Mouse (Mus musculus) heart, embryonic 11.5 days (tissue): ENCODE measurements around the gene Klhl18. TPM values are rescaled to one million over a fixed set of nuclear protein-coding genes. Genes with fewer than 3 reads are reported as not detected.

Experiments used
- ATAC-seq: fragments of 200-750 bp; cut with Nextera tagmentation; replicated peaks from 2 replicates; pipeline ENCODE4 v1.8.0; 2017; ENCODE audit warnings: moderate library complexity; ENCODE audit not compliant: insufficient number of reproducible peaks, low FRiP score, low TSS enrichment
- H3K27ac ChIP-seq: fragments of 300-500 bp; sonication (generic); 2 replicates; pipeline ENCODE4 v1.5.1; 2014; ENCODE audit warnings: mild to moderate bottlenecking, low read depth, low read length
- H3K27me3 ChIP-seq: fragments of 300-500 bp; sonication (generic); 2 replicates; pipeline ENCODE4 v1.6.1; 2014; ENCODE audit warnings: mild to moderate bottlenecking, low read length, mixed read lengths; ENCODE audit not compliant: control insufficient read depth, insufficient read depth
- H3K36me3 ChIP-seq: fragments of 300-500 bp; sonication (generic); 2 replicates; pipeline ENCODE4 v1.6.1; 2014; ENCODE audit warnings: mild to moderate bottlenecking, low read length, moderate library complexity, mixed read lengths; ENCODE audit not compliant: control insufficient read depth, insufficient read depth
- H3K4me1 ChIP-seq: fragments of 300-500 bp; sonication (generic); 2 replicates; pipeline ENCODE4 v1.6.1; 2014; ENCODE audit warnings: low read length; ENCODE audit not compliant: control insufficient read depth, insufficient read depth
- H3K4me2 ChIP-seq: fragments of 300-500 bp; sonication (generic); 2 replicates; pipeline ENCODE4 v1.6.1; 2014; ENCODE audit warnings: mild to moderate bottlenecking, moderate library complexity
- H3K4me3 ChIP-seq: fragments of 300-500 bp; sonication (generic); 2 replicates; pipeline ENCODE4 v1.5.1; 2014; ENCODE audit warnings: low read depth, low read length
- H3K9ac ChIP-seq: fragments of 300-500 bp; sonication (generic); 2 replicates; pipeline ENCODE4 v1.6.1; 2014; ENCODE audit warnings: mild to moderate bottlenecking, low read depth, low read length, moderate library complexity
- H3K9me3 ChIP-seq: fragments of 300-500 bp; sonication (generic); replicated peaks from 2 replicates; pipeline ENCODE4 v1.6.1; 2016; ENCODE audit warnings: low read length; ENCODE audit not compliant: control insufficient read depth
- WGBS: fragments of 180-500 bp; shearing (Covaris S2); extraction: QIAGEN DNeasy Blood & Tissue Kit; methylation state at CpG from one replicate; pipeline ENCODE4 v1.1.7; 2014; ENCODE audit not compliant: insufficient replicate concordance; 5-methylcytosine and 5-hydroxymethylcytosine counted together
- polyA plus RNA-seq: library from polyadenylated mRNA; unstranded; fragments of >200 nt; fragmentation: Nextera tagmentation; extraction: Ambion mirVana; gene quantifications from 2 replicates; pipeline ENCODE4 v1.2.1, GENCODE M21; 2014

The Klhl18 gene
- polyA plus RNA-seq, 1 experiment from 2014 or later, result 7.9 TPM

- H3K36me3 ChIP-seq, result peaks cover 7% of the 10 kb centered on the region; the same call in 1 of the 2 replicates
Observed at GRCm38 (mm10) chr9:110440559-110440958, 35.9 kb downstream of the Klhl18 start.

DNA sequence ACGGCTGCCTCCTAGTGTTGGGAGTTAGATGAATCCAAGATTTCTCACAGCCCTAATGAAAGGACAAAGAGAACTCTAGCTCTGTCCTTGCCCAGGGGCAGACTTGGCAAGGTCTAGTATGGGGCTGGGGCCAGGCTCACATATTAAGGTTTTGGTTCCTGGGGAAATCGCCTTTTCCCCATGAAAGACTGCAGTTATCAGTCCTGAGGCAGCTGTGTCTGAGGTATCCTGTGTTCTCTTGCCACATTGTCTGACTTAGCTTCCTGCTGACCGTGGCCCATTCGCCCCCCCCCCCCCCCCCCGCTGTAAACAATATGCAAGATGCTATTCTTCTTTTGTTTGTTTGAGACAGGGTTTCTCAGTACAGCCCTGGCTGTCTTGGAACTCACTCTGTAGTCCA, 36.4 kb downstream of the Klhl18 start:
- no peak for ATAC-seq
- Histone ChIP-seq H3K4me1 (no peaks in the 10 kb centered on the region), H3K4me2 (no peak overlapping the region), H3K9me3 (no peaks in the 10 kb centered on the region), H3K27me3 (no peaks in the 10 kb centered on the region), H3K4me3 (no peak overlapping the region), H3K27ac (no peak overlapping the region), H3K36me3 (peaks cover 7% of the 10 kb centered on the region; the same call in 1 of the 2 replicates), H3K9ac (no peak overlapping the region)
- 69% methylated on average over 4 of the region's 5 CpGs for WGBS

More at GRCm38 (mm10) chr9:110440559-110440958, 35.9 kb downstream of the Klhl18 start:
- no peak for ATAC-seq
- Histone ChIP-seq H3K9ac (no peak overlapping the region), H3K27ac (no peak overlapping the region), H3K4me2 (no peak overlapping the region), H3K4me3 (no peak overlapping the region), H3K27me3 (no peaks in the 10 kb centered on the region), H3K9me3 (no peaks in the 10 kb centered on the region), H3K4me1 (no peaks in the 10 kb centered on the region)
- WGBS, result 86% methylated on average over 6 of the region's 6 CpGs

- H3K27me3 ChIP-seq, result no peaks in the 10 kb centered on the region
- H3K4me3 ChIP-seq, result no peak overlapping the region
- no peak for ATAC-seq
- H3K36me3 ChIP-seq, result 0 out of 2 replicates have a peak, but pooled peaks cover 2% of the 10 kb centered on the region
- H3K27ac ChIP-seq, result no peak overlapping the region
- no peak overlapping the region for H3K4me2 ChIP-seq
- H3K9ac ChIP-seq, result no peak overlapping the region
- 95% methylated on average over 11 of the region's 11 CpGs for WGBS
- peaks cover 2% of the 10 kb centered on the region; the same call in 1 of the 2 replicates for H3K4me1 ChIP-seq
- no peaks in the 10 kb centered on the region for H3K9me3 ChIP-seq
Observed at GRCm38 (mm10) chr9:110436041-110436440, 40.5 kb downstream of the Klhl18 start.

- no peak for ATAC-seq
- Histone ChIP-seq H3K4me1 (peaks cover 2% of the 10 kb centered on the region; the same call in 1 of the 2 replicates), H3K4me2 (no peak overlapping the region), H3K36me3 (peaks cover 9% of the 10 kb centered on the region; the same call in 1 of the 2 replicates), H3K9ac (no peak overlapping the region), H3K4me3 (no peak overlapping the region), H3K27me3 (no peaks in the 10 kb centered on the region), H3K27ac (no peak overlapping the region), H3K9me3 (no peaks in the 10 kb centered on the region)
- 87% methylated on average over 2 of the region's 2 CpGs for WGBS
Observed at GRCm38 (mm10) chr9:110433045-110433444, 43.4 kb downstream of the Klhl18 start.

- Histone ChIP-seq H3K27ac (no peak overlapping the region), H3K36me3 (peaks cover 14% of the 10 kb centered on the region; the same call in 1 of the 2 replicates), H3K4me3 (no peak overlapping the region), H3K27me3 (no peaks in the 10 kb centered on the region), H3K4me2 (no peak overlapping the region), H3K9ac (no peak overlapping the region), H3K4me1 (peaks cover 2% of the 10 kb centered on the region; the same call in 1 of the 2 replicates), H3K9me3 (no peaks in the 10 kb centered on the region)
- WGBS, result 68% methylated on average over 8 of the region's 8 CpGs
- ATAC-seq, result no peak
Observed at GRCm38 (mm10) chr9:110431241-110431640, 45.3 kb downstream of the Klhl18 start.

GRCm38 (mm10) chr9:110419511-110420112, 56.9 kb downstream of the Klhl18 start, which contains the start of gene Ngp:
TSS of gene Ngp (plus strand) at chr9:110419747.
- no peaks in the 10 kb centered on the region for H3K36me3 ChIP-seq
- ATAC-seq, result no peak
- H3K27ac ChIP-seq, result no peak within 1 kb of the TSS
- H3K4me2 ChIP-seq, result no peak within 1 kb of the TSS
- WGBS, result 82% methylated on average over 12 of the region's 12 CpGs
- H3K4me1 ChIP-seq, result no peaks in the 10 kb centered on the region
- no peaks in the 10 kb centered on the region for H3K9me3 ChIP-seq
- no peaks in the 10 kb centered on the region for H3K27me3 ChIP-seq
- no peak within 1 kb of the TSS for H3K9ac ChIP-seq
- no peak within 1 kb of the TSS for H3K4me3 ChIP-seq

DNA sequence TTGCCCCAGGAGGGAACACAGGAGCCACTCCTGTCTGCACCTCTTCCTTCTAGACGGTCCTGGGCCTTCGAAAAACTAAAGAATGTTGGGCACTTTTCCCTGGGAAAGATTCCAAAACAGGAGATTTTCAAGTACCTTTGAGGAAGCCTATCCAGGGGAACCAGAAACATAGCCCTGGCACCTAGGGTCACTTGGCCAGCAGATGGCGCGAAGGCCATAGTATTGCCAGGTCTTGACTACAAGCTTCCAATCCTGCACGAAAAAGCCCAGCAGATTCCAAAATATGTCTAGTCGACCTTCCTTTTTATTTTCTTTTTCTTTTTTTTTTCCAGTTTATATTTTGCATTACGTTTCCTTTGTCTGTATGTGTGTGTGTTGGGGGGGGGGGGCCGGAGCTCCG, 62.7 kb downstream of the Klhl18 start:
- no peaks in the 10 kb centered on the region for H3K36me3 ChIP-seq
- WGBS, result 47% methylated on average over 9 of the region's 9 CpGs
- no peaks in the 10 kb centered on the region for H3K27me3 ChIP-seq
- no peaks in the 10 kb centered on the region for H3K4me1 ChIP-seq
- no peak overlapping the region for H3K4me3 ChIP-seq
- no peak overlapping the region for H3K27ac ChIP-seq
- no peak for ATAC-seq
- no peak overlapping the region for H3K4me2 ChIP-seq
- no peak overlapping the region for H3K9ac ChIP-seq
- H3K9me3 ChIP-seq, result no peaks in the 10 kb centered on the region

DNA sequence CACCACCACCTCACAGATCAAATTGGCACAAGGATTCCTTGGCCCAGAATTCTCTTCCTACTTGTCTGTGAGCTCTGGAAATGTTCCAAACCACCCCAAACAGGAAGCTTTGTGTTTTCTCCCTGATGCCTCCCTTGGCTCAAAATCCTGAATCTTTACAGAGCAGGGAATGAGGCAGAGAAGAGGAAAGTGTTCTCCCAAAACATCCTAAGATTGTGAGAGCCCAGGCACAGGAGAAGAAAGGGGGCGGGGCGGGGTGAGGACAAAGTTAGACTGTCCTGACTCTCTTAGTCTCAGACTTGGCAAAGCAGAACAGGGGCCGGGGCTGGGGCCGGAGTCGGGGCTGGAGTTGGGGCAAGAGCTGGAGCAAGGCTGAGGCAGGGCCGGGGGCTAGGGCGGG, 63.6 kb downstream of the Klhl18 start:
- WGBS, result 69% methylated on average over 7 of the region's 7 CpGs
- H3K36me3 ChIP-seq, result no peaks in the 10 kb centered on the region
- no peak overlapping the region for H3K27ac ChIP-seq
- no peaks in the 10 kb centered on the region for H3K27me3 ChIP-seq
- no peak overlapping the region for H3K9ac ChIP-seq
- H3K4me1 ChIP-seq, result no peaks in the 10 kb centered on the region
- H3K9me3 ChIP-seq, result no peaks in the 10 kb centered on the region
- H3K4me2 ChIP-seq, result no peak overlapping the region
- ATAC-seq, result no peak
- no peak overlapping the region for H3K4me3 ChIP-seq
